Mouse (Mus musculus): ENCODE measurements at regions not wholly inside any gene's neighbourhood (a gene's known extent, or its start where the extent isn't known, plus 50 kb on each side); places are given as distances from the start of the nearest gene placed in this dataset.

GRCm38 (mm10) chr4:10149911-10150310 is 724.4 kb upstream of the 2610301B20Rik start:
- TF ChIP-seq POLR2A (IDR thresholded peaks at IDR 0.05; ENCODE audit: borderline replicate concordance, extremely low read depth, insufficient read depth, insufficient read length, poor library complexity, severe bottlenecking) (no peak), CTCF (IDR thresholded peaks at IDR 0.05; ENCODE audit: borderline replicate concordance, extremely low read depth, insufficient read depth, insufficient read length) (no peak)
